Mouse (Mus musculus) neural tube, embryonic 14.5 days (tissue): ENCODE measurements around the gene Tbx4. TPM values are rescaled to one million over a fixed set of nuclear protein-coding genes. Genes with fewer than 3 reads are reported as not detected.

ENCODE experiments used
- ATAC-seq: fragments of 200-750 bp; cut with Nextera tagmentation; 2 replicates; pipeline ENCODE4 v1.8.0; 2017; ENCODE audit warnings: low read depth, mild to moderate bottlenecking, moderate TSS enrichment, moderate library complexity
- H3K27ac ChIP-seq: fragments of 300-500 bp; sonication (generic); 2 replicates; pipeline ENCODE4 v1.5.1; 2014; ENCODE audit warnings: low read depth, mild to moderate bottlenecking, control low read depth, low read length, moderate library complexity, mixed read lengths
- H3K27me3 ChIP-seq: fragments of 300-500 bp; sonication (generic); 2 replicates; pipeline ENCODE4 v1.6.1; 2014; ENCODE audit warnings: low read length; ENCODE audit not compliant: control insufficient read depth, insufficient read depth
- H3K36me3 ChIP-seq: fragments of 300-500 bp; sonication (generic); 2 replicates; pipeline ENCODE4 v1.6.1; 2014; ENCODE audit warnings: low read length, mixed read lengths; ENCODE audit not compliant: control insufficient read depth, insufficient read depth
- H3K4me1 ChIP-seq: fragments of 300-500 bp; sonication (generic); 2 replicates; pipeline ENCODE4 v1.6.1; 2014; ENCODE audit warnings: low read length; ENCODE audit not compliant: control insufficient read depth, insufficient read depth
- H3K4me2 ChIP-seq: fragments of 300-500 bp; sonication (generic); 2 replicates; pipeline ENCODE4 v1.6.1; 2014; ENCODE audit warnings: mild to moderate bottlenecking, low read depth, low read length, control low read depth
- H3K4me3 ChIP-seq: fragments of 300-500 bp; sonication (generic); 2 replicates; pipeline ENCODE4 v1.5.1; 2014; ENCODE audit warnings: low read depth, low read length, control low read depth, mixed read lengths
- H3K9ac ChIP-seq: fragments of 300-500 bp; sonication (generic); replicated peaks from 2 replicates; pipeline ENCODE4 v1.6.1; 2014; ENCODE audit warnings: low read depth, mild to moderate bottlenecking, control low read depth, low read length, mixed read lengths
- H3K9me3 ChIP-seq: fragments of 300-500 bp; sonication (generic); 2 replicates; pipeline ENCODE4 v1.6.1; 2016; ENCODE audit warnings: low read length; ENCODE audit not compliant: control insufficient read depth
- WGBS: fragments of 180-500 bp; shearing (Covaris S2); extraction: QIAGEN DNeasy Blood & Tissue Kit; methylation state at CpG from one replicate; pipeline ENCODE4 v1.1.7; 2014; 5-methylcytosine and 5-hydroxymethylcytosine counted together
- polyA plus RNA-seq: library from polyadenylated mRNA; unstranded; fragments of >200 nt; fragmentation: Nextera tagmentation; extraction: Ambion mirVana; gene quantifications from 2 replicates; pipeline ENCODE4 v1.2.1, GENCODE M21; 2014

Gene Tbx4
- polyA plus RNA-seq, 1 experiment from 2014 or later = 0.20 TPM

DNA sequence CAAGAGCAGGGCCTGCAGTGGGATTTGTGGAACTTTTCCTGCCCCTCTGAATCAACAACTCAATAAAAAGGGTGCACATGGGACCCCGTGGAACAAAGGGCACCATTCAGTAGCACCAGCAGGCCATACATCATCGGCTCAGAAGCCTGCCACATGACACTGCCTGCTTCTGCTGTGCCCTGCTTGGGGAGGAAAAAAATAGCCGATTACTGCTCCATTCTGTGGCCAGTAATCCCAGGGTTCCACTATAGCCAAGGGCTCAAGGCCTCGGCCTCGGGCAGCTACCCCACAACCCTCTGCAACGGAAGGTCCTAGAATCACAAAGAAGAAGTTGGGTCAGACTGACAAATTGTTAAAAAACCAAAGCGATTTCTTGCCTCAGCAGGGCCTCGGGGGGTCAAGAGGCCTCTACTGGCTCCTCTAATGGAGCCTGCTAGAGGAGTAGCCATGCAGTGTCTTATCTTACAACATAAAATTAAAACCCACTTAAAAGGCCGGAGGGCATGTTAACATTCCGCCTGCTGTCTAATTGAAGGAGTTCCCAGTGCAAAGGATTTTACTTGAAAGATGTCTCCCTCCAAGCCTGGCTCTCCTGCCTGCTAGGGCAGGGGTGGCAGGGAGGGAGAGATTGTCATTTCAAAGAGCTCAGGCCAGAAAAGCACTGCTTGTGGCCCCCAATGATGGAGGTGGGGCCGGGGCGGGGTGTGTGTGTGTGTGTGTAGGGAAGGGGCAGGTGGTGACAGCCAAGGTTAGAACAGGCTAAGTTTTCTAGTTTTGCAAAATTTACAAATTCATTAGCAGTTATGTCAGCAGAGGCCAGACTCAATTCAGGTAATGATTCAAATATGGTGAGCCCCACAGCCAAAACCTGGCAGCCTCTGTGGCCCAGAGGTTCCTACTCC is 31.1 kb downstream of the Tbx4 start:
- peak; percentile 14; the same call in 1 of the 2 replicates for ATAC-seq
- Histone ChIP-seq H3K4me2 (no peak overlapping the region), H3K4me3 (no peak overlapping the region), H3K27ac (no peak overlapping the region), H3K4me1 (peaks cover 16% of the 10 kb centered on the region), H3K9ac (no peak overlapping the region), H3K36me3 (no peaks in the 10 kb centered on the region), H3K9me3 (no peaks in the 10 kb centered on the region), H3K27me3 (no peaks in the 10 kb centered on the region)
- WGBS = 20% methylated on average over 12 of the region's 12 CpGs

DNA sequence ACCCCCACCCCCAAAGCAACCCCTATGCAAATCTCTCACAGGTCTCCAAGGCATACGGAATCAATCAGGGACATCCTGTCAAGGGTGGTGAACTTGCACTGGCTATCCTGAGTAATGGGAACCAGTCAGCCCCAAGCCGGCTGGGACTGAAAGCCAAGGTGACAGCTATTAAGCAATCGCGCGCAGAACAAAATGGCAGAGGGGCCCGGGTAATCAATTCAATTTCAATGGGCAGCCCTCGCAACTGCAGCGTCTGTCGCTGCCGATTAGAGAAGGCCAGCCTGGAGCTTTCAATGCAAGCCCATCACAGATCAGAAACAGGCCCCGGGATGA is 31.7 kb downstream of the Tbx4 start:
- H3K27ac ChIP-seq = no peak overlapping the region
- ATAC-seq = no peak
- peaks cover 16% of the 10 kb centered on the region for H3K4me1 ChIP-seq
- H3K4me3 ChIP-seq = no peak overlapping the region
- H3K9me3 ChIP-seq = no peaks in the 10 kb centered on the region
- WGBS = 5% methylated on average over 11 of the region's 11 CpGs
- no peaks in the 10 kb centered on the region for H3K36me3 ChIP-seq
- no peak overlapping the region for H3K4me2 ChIP-seq
- no peaks in the 10 kb centered on the region for H3K27me3 ChIP-seq
- H3K9ac ChIP-seq = no peak overlapping the region

DNA sequence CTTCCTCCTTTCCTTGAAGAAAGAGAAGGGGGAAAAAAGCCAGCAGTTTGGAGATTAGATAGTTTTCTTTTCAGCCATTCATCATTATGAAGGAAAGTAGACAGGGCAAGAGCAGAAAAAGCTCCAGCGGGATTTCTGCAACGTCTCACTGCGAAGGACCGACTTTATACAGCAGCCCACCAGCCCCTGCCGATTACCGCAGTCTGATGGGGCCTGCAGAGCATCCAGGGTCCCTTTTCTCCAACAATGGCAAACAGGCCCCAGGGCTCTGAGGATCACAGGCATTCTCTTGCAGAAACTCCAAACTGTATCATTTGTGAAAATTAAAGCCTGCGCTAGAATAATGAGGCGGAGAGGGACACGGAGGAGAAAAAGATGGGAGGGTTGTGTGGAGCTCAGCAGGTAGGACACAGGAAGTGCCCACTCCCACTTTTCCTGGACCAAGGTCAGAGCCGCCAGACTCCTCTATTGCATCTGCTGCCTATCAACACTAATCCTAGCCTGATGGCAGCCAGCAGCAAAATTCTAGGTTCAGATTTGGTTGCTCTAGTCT is 32.2 kb downstream of the Tbx4 start:
- no peaks in the 10 kb centered on the region for H3K9me3 ChIP-seq
- WGBS = 27% methylated on average over 10 of the region's 10 CpGs
- no peaks in the 10 kb centered on the region for H3K36me3 ChIP-seq
- no peak overlapping the region; the same call in 1 of the 2 replicates for H3K27ac ChIP-seq
- no peak for ATAC-seq
- peaks cover 16% of the 10 kb centered on the region for H3K4me1 ChIP-seq
- no peak overlapping the region for H3K4me3 ChIP-seq
- H3K4me2 ChIP-seq = no peak overlapping the region
- H3K27me3 ChIP-seq = peaks cover 3% of the 10 kb centered on the region; the same call in 1 of the 2 replicates
- no peak overlapping the region for H3K9ac ChIP-seq

DNA sequence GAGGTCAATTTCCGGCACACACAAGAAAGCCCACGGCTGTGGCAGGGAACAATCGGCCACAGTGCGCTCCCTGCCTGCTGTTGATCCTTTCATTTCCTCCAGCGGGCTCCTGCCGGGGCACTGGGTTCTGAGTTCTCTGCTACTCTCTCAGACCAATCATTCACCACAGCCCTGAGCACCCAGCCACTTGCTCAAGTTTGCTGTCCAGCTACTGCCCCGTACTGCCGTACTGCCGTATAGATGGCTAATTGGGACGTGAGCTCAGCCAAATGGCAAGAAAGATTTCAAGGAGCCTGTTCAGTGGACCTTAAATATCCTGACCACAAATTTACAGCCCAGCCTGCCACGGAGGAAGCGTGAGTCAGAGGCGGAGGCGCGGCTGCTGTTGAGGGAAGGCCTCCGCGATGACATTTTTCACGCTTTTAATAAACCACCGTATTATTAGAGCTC is 39.1 kb downstream of the Tbx4 start:
- WGBS = 4% methylated on average over 19 of the region's 19 CpGs
- no peaks in the 10 kb centered on the region for H3K36me3 ChIP-seq
- H3K4me2 ChIP-seq = peak overlapping the region; percentile 25
- no peak overlapping the region for H3K9ac ChIP-seq
- no peak for ATAC-seq
- no peaks in the 10 kb centered on the region for H3K4me1 ChIP-seq
- H3K9me3 ChIP-seq = no peaks in the 10 kb centered on the region
- H3K27ac ChIP-seq = no peak overlapping the region
- peaks cover 19% of the 10 kb centered on the region for H3K27me3 ChIP-seq
- no peak overlapping the region for H3K4me3 ChIP-seq

DNA sequence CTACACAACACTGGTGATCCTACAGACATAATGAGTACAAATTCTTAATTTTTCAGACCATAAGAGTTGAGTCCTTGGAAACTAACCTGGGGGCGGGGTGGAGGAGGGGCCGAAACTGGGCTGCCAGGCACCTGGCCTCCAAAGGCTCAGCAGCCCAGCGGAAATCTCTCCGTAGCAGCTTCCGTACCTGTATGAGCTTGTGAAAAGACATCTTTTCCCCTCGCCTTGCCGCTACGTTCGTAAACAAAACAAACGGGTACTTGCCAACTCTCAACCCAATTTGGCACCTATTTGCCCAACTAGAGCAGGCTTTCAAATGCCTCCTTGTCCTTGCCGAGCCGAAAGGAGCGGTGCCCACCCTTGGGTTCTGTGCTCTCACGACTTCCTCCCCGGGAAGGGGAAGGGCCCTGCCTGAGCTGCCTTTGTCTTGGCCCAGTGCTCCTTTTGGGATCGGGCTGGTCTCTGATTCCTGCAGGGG is 40.1 kb downstream of the Tbx4 start:
- Histone ChIP-seq H3K27me3 (peaks cover 19% of the 10 kb centered on the region), H3K4me3 (no peak overlapping the region)
- WGBS = 6% methylated on average over 16 of the region's 16 CpGs

DNA sequence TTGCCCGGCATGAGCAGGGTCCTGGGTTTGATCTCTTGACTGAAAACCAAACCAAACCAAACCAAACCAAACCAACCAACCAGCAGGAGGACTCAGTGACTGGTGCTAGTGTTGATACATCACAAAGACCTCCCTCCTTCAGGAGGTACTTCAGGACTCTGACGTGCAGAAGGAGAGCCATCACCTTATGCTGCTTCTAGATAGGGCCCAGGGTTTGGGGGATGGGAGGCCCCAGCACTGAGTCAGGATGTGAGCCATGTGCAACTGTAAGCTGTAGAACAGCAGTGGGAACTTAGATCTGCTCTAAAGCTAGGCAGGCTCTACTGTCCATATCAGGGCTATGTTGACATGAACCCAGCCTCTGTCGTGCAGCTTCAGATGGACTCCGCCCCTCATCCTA is 41.9 kb downstream of the Tbx4 start:
- Histone ChIP-seq H3K36me3 (no peaks in the 10 kb centered on the region), H3K4me2 (no peak overlapping the region), H3K9me3 (no peaks in the 10 kb centered on the region), H3K4me1 (no peaks in the 10 kb centered on the region), H3K9ac (no peak overlapping the region), H3K27me3 (peaks cover 17% of the 10 kb centered on the region), H3K27ac (no peak overlapping the region), H3K4me3 (no peak overlapping the region)
- ATAC-seq = no peak
- WGBS = 81% methylated on average over 4 of the region's 4 CpGs

More for the DNA sequence above, 40.1 kb downstream of the Tbx4 start:
- ATAC-seq = no peak
- peak overlapping the region; percentile 14; the same call in 1 of the 2 replicates for H3K4me2 ChIP-seq
- H3K36me3 ChIP-seq = no peaks in the 10 kb centered on the region
- no peaks in the 10 kb centered on the region for H3K4me1 ChIP-seq
- H3K27ac ChIP-seq = no peak overlapping the region
- H3K9ac ChIP-seq = no peak overlapping the region
- H3K9me3 ChIP-seq = no peaks in the 10 kb centered on the region

DNA sequence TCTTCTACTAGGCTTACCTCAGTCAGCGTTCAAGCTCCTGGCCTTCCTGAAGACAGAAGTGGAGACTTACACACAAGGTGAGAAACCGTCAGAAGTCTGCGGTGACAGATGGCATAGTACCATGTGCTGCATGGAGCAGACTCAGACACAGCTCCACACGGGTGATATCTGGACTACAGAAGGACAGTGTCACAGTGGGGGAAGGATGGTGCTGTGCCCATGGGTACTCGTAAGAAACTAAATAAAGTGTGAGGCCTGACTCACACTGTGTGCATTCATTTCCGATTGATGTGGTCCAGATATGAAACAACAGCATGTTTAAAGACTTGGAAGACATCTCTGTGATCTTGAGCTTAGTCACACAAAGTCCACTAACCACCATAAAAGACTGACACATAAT is 43.4 kb downstream of the Tbx4 start:
- no peak for ATAC-seq
- H3K4me3 ChIP-seq = no peak overlapping the region
- no peaks in the 10 kb centered on the region for H3K9me3 ChIP-seq
- no peak overlapping the region for H3K27ac ChIP-seq
- H3K4me1 ChIP-seq = no peaks in the 10 kb centered on the region
- H3K9ac ChIP-seq = no peak overlapping the region
- H3K4me2 ChIP-seq = no peak overlapping the region
- H3K36me3 ChIP-seq = no peaks in the 10 kb centered on the region
- peaks cover 11% of the 10 kb centered on the region; the same call in 1 of the 2 replicates for H3K27me3 ChIP-seq
- 89% methylated on average over 6 of the region's 6 CpGs for WGBS

DNA sequence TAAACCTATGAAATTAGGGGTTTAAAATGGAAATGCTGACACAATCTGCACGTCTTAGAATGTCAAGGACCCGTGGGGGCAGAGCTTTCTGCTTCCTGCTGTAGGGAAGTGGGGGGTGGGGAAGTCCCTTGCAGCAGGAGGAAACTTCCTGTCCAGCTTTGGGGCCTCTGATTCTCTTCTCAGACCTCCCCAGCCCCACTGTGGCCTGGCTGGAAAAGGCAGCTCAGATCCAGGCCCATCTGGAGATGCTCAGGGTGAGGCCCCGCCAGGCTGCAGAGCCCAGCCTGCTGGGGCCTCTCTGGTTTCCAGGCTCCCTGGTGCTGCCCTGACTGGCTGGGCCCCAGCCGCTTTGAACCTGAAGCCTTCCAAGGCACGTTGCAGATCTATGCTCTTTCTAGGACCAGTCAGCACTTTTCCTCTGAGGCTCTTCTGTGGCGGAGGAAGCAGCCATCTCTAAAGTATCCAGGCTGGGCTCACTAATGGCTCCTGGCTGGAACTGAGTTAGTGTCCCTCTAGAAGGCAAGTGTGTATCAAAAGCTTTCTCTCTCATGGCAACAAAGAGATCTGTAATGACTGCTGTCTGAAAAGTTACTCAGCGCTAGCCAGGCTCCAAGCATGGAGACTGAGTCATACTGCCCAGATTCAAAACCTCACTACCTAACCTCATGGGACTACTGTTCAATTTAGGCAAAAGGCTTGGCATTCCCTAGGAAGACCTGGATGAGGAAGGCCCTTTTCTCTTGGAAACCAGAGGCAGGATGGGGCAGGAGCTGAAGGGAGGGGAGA is 55.8 kb downstream of the Tbx4 start:
- Histone ChIP-seq H3K27me3 (no peaks in the 10 kb centered on the region), H3K4me3 (no peak overlapping the region), H3K4me1 (no peaks in the 10 kb centered on the region), H3K9me3 (no peaks in the 10 kb centered on the region), H3K9ac (no peak overlapping the region), H3K36me3 (no peaks in the 10 kb centered on the region), H3K4me2 (no peak overlapping the region), H3K27ac (no peak overlapping the region)
- WGBS = 22% methylated on average over 7 of the region's 7 CpGs
- no peak for ATAC-seq
